ENCODE assay signal across 10 mouse cellular contexts in the genomic region with DNA sequence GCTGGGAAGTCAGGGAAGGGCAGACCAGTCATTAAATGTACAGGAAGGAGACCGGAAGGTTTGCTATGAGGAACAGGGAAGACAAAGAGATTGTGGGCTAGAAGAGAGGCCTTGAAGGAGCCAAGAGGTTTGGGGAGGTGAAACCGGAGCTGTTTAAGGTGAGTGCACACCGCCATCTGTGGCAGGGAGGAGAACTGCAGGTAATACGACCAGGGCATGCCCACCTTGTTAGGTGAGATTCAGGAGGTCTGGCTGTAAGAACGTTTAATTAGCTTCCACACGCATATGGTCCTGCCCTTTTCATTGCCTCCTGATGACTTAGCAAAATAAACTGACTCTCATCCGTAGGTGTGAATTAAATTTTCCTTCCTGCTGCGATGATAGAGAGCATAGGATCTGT.
DNase-seq lines count a peak whose midpoint lies in the region; ATAC-seq and TF ChIP-seq lines count a peak whose summit lies in the region.
"Had no signal": no experiment of that assay in that cellular context is flagged by ENCODE, and none has a peak within 500 bp of the region (broad histone marks: within the 10 kb centered on the region; RNA-seq: fewer than 3 reads in every experiment).

No protein-coding gene starts in this region.

- H3K9me3 ChIP-seq in lung, embryonic 14.5 days (ENCODE audit: low read depth, low read length) = no peaks in the 10 kb centered on the region
- H3K9me3 ChIP-seq: lung, embryonic 15.5 days had no signal

- H3K27me3 ChIP-seq in lung, embryonic 14.5 days (ENCODE audit: insufficient read depth, low read length) = no peaks in the 10 kb centered on the region
- H3K27me3 ChIP-seq: lung, embryonic 15.5 days had no signal

- H3K4me3 ChIP-seq in lung, embryonic 14.5 days (ENCODE audit: low read depth, low read length) = no peak overlapping the region
- H3K4me3 ChIP-seq: lung, embryonic 15.5 days had no signal

- no peak overlapping the region for H3K27ac ChIP-seq in lung, embryonic 14.5 days (ENCODE audit: low read depth)
- H3K27ac ChIP-seq: lung, embryonic 15.5 days had no signal

- peak; percentile 65 for TF ChIP-seq CTCF in lung, embryonic 14.5 days (IDR thresholded peaks at IDR 0.05; ENCODE audit: low read depth)

- H3K4me1 ChIP-seq in lung, embryonic 14.5 days (ENCODE audit: insufficient read depth) = no peaks in the 10 kb centered on the region
- H3K4me1 ChIP-seq: lung, embryonic 15.5 days had no signal

- H3K36me3 ChIP-seq in lung, embryonic 14.5 days (ENCODE audit: insufficient read depth) = no peaks in the 10 kb centered on the region
- H3K36me3 ChIP-seq: lung, embryonic 15.5 days had no signal

- DNase-seq in cerebellum, postnatal 14 days = peak; percentile 42 to 58
- DNase-seq in cerebellum, adult 11 months = no peak
- peak; percentile 32 for DNase-seq in left cerebral cortex, postnatal 4 days
- DNase-seq in left cerebral cortex, adult 9 months (ENCODE audit: low spot score in 2 of 2) = no peak
- peak; percentile 3 for DNase-seq in adrenal gland, postnatal 25 days
- peak; percentile 43 for DNase-seq in lung, embryonic 14.5 days
- no peak for DNase-seq in layer of hippocampus, adult 18-20 months (ENCODE audit: low spot score in 2 of 2)
- DNase-seq in B cell, adult 2 months = no peak
- DNase-seq: thymus, postnatal 25 days had no signal

- intact Hi-C loops in left cerebral cortex, postnatal 4 days (cut with DNase I) = no loop called here

- ATAC-seq in lung, embryonic 14.5 days (ENCODE audit: insufficient read depth) = no peak

- WGBS in lung, embryonic 14.5 days = 18% methylated on average over 8 of the region's 8 CpGs

- H3K9ac ChIP-seq in lung, embryonic 14.5 days = no peak overlapping the region
- H3K9ac ChIP-seq: lung, embryonic 15.5 days had no signal

- no peak overlapping the region for H3K4me2 ChIP-seq in lung, embryonic 14.5 days
- H3K4me2 ChIP-seq: lung, embryonic 15.5 days had no signal

Comparison
In these comparisons a context has a peak if more than half of its experiments do, and no peak if none do; other contexts are left out.
1. DNase-seq: peak in cerebellum, postnatal 14 days (2 of 2), left cerebral cortex, postnatal 4 days (single experiment), adrenal gland, postnatal 25 days (single experiment) and lung, embryonic 14.5 days (single experiment); none in cerebellum, adult 11 months (single experiment), left cerebral cortex, adult 9 months (0 of 2), layer of hippocampus, adult 18-20 months (0 of 2) and B cell, adult 2 months (0 of 2).